Mouse (Mus musculus) thymus, adult 2 months (tissue): Measurements from ENCODE around the gene Prr29. TPM values are rescaled to one million over a fixed set of nuclear protein-coding genes. Genes with fewer than 3 reads are reported as not detected.

Experiments
- DNase-seq: peaks from one replicate; pipeline ENCODE4 v3.0.0; 2021
- H3K27ac ChIP-seq: fragments of 200-500 bp; 2 replicates; pipeline ENCODE4 v1.5.1; 2012; ENCODE audit warnings: low read length, control low read depth; ENCODE audit not compliant: control insufficient read depth, insufficient read depth
- H3K27me3 ChIP-seq: fragments of 200-500 bp; 2 replicates; pipeline ENCODE4 v1.6.1; 2012; ENCODE audit warnings: mild to moderate bottlenecking, low read length, moderate library complexity, mixed read lengths; ENCODE audit not compliant: control insufficient read depth, insufficient read depth
- H3K36me3 ChIP-seq: fragments of 200-500 bp; 2 replicates; pipeline ENCODE4 v1.6.1; 2012; ENCODE audit warnings: mild to moderate bottlenecking, low read length, moderate library complexity; ENCODE audit not compliant: control insufficient read depth, insufficient read depth
- H3K4me1 ChIP-seq: fragments of 200-500 bp; replicated peaks from 2 replicates; pipeline ENCODE4 v1.6.1; 2012; ENCODE audit warnings: low read length; ENCODE audit not compliant: control insufficient read depth, insufficient read depth
- H3K4me3 ChIP-seq: fragments of 200-500 bp; 2 replicates; pipeline ENCODE4 v1.5.1; 2012; ENCODE audit warnings: mild to moderate bottlenecking, low read length, control low read depth, moderate library complexity; ENCODE audit not compliant: control insufficient read depth, insufficient read depth
- CTCF ChIP-seq: fragments of 200-500 bp; IDR thresholded peaks from 2 replicates; pipeline ENCODE4 v1.5.1; 2012; ENCODE audit warnings: mild to moderate bottlenecking, control low read depth, low read length, moderate library complexity, borderline replicate concordance; ENCODE audit not compliant: control insufficient read depth, poor library complexity, insufficient read depth; ENCODE audit errors: extremely low read depth
- POLR2A ChIP-seq: fragments of 200-500 bp; IDR thresholded peaks from 2 replicates; pipeline ENCODE4 v1.6.1; 2012; ENCODE audit warnings: mild to moderate bottlenecking, low read length, control low read depth, moderate library complexity; ENCODE audit not compliant: control insufficient read depth, poor library complexity, insufficient read depth; ENCODE audit errors: extremely low read depth
- WGBS: fragments of 180-500 bp; shearing (Covaris S2); methylation state at CpG from one replicate; pipeline ENCODE4 v1.1.7; 2018; 5-methylcytosine and 5-hydroxymethylcytosine counted together
- polyA plus RNA-seq: library from polyadenylated mRNA; depleted of rRNA; stranded (reverse); fragments of >200 nt; gene quantifications from 2 replicates; pipeline ENCODE4 v1.2.3, GENCODE M21; 2012; rRNA removed

The Prr29 gene
- polyA plus RNA-seq: 30.1 and 31.1 TPM in 2 replicates

DNA sequence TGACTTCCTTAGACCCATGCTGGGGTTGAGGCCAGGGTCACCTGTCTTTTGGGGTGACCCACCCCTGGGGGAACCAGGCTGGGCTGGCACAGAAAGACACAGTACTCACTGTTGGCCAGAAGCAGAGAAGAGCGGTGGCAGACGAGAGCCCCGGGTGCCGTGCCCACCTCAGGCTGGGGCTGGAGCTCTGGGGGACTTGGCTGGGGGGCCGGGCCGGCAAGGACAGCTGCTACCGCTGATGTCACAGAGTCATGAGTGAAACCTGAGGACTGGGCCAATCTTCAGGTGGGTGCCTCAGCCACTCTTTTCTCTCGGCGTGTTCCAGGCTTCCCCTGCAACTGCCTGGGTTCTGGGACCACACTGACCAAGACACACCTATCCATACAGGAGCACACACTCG, at the start of gene Prr29:
TSS of gene Prr29 (plus strand) at position 107 of the 400 bp plus-strand sequence.
- WGBS: 76% methylated on average over 10 of the region's 10 CpGs
- H3K27ac ChIP-seq: no peak within 1 kb of the TSS

GRCm38 (mm10) chr11:106316416-106316815, 48.9 kb upstream of the Prr29 start:
- H3K27me3 ChIP-seq: no peaks in the 10 kb centered on the region
- DNase-seq: no peak
- WGBS: 93% methylated on average over 1 of the region's 1 CpGs
- peaks cover 56% of the 10 kb centered on the region for H3K4me1 ChIP-seq
- no peak overlapping the region for H3K27ac ChIP-seq
- H3K4me3 ChIP-seq: no peak overlapping the region
- no peaks in the 10 kb centered on the region for H3K36me3 ChIP-seq
- no peak for TF ChIP-seq CTCF
- no peak for TF ChIP-seq POLR2A

More for the DNA sequence above, at the start of gene Prr29:
- Histone ChIP-seq H3K4me3 (no peak within 1 kb of the TSS), H3K27me3 (no peaks in the 10 kb centered on the region), H3K36me3 (no peaks in the 10 kb centered on the region), H3K4me1 (peaks cover 17% of the 10 kb centered on the region)
- TF ChIP-seq POLR2A (no peak), CTCF (no peak)
- DNase-seq: no peak

- peak overlapping the region; percentile 95 for H3K27ac ChIP-seq
- H3K4me3 ChIP-seq: no peak overlapping the region
- TF ChIP-seq POLR2A (no peak; the same call in 1 of the 2 replicates), CTCF (no peak)
- no peaks in the 10 kb centered on the region for H3K27me3 ChIP-seq
- H3K36me3 ChIP-seq: no peaks in the 10 kb centered on the region
- peaks cover 54% of the 10 kb centered on the region for H3K4me1 ChIP-seq
- 13% methylated on average over 7 of the region's 7 CpGs for whole genome bisulfite sequencing
- DNase-seq: peak; percentile 57
Measured at GRCm38 (mm10) chr11:106317801-106318200, 47.5 kb upstream of the Prr29 start.

DNA sequence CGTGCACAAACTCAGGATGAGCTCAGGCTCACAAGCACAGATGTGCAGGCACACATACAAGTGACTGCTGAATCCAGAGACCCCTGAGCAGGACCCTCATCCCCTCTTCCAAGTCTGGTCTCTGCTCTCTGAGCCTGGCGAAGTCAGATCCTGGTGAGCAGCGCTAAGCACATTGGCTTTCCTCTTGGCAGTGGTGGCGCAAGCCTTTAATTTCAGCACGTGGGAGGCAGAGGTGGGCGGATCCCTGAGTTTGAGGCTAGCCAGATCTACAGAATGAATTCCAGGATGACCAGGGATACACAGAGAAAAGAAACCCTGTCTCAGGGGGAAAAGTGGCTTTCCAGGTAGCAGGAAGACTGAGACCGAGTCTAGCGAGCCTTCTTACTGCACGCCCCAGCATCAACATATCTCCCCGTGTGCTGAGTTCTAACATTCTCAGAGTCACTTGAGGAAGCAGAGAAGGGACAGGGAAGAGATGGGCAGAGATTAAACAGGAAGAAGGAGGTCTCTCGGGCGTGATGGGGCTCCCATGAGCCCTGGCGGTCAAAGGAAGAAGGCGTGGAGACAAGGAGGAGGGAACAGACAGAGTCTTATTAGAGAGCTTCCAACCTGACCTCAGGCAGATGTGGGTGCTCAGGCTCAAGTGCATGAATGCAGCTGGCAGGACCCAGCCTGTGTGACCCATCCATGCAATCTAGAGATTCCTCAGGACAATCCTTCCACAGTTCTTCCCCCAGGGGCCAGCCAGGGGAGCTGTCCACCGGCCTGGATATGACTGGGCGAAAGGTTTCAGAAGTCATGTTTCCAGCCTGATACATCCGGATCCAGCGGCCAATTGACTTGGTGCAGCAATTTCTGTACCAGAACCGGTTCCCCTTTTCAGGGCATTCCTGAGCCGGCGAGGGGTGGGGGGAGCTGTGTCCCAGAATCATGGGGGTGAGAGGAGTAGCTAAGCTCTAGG, 46.6 kb upstream of the Prr29 start:
- DNase-seq: no peak
- 60% methylated on average over 21 of the region's 21 CpGs for WGBS
- H3K4me3 ChIP-seq: no peak overlapping the region
- TF ChIP-seq CTCF: 0 out of 2 replicates have a peak, but pooled peaks have one; percentile 26
- TF ChIP-seq POLR2A: no peak
- H3K36me3 ChIP-seq: no peaks in the 10 kb centered on the region
- peak overlapping the region; percentile 95 for H3K27ac ChIP-seq
- H3K4me1 ChIP-seq: peaks cover 47% of the 10 kb centered on the region
- H3K27me3 ChIP-seq: no peaks in the 10 kb centered on the region

GRCm38 (mm10) chr11:106324858-106325257, 40.4 kb upstream of the Prr29 start:
- H3K27ac ChIP-seq: no peak overlapping the region
- no peak for TF ChIP-seq POLR2A
- no peak for TF ChIP-seq CTCF
- peaks cover 9% of the 10 kb centered on the region for H3K4me1 ChIP-seq
- 88% methylated on average over 5 of the region's 5 CpGs for WGBS
- no peak for DNase-seq
- no peaks in the 10 kb centered on the region for H3K36me3 ChIP-seq
- H3K27me3 ChIP-seq: no peaks in the 10 kb centered on the region
- H3K4me3 ChIP-seq: no peak overlapping the region

- TF ChIP-seq POLR2A (no peak), CTCF (peak; percentile 61; the same call in 1 of the 2 replicates)
- Histone ChIP-seq H3K36me3 (no peaks in the 10 kb centered on the region), H3K4me1 (peaks cover 7% of the 10 kb centered on the region; the same call in 1 of the 2 replicates), H3K27ac (no peak overlapping the region), H3K27me3 (no peaks in the 10 kb centered on the region), H3K4me3 (no peak overlapping the region)
- 70% methylated on average over 8 of the region's 8 CpGs for WGBS
- peak; percentile 84 for DNase-seq
Measured at GRCm38 (mm10) chr11:106325566-106326206, 39.6 kb upstream of the Prr29 start.
